Mouse (Mus musculus) thymus, postnatal 25 days (tissue): ENCODE results near the gene Uqcr10.

Experiments used
- DNase-seq: peaks from one replicate; pipeline ENCODE4 v3.0.0; 2022

Uqcr10 gene

GRCm38 (mm10) chr11:4671736-4672135, 32.4 kb downstream of the Uqcr10 start:
- no peak for DNase-seq

- no peak for DNase-seq
Measured at GRCm38 (mm10) chr11:4662496-4662878, 41.7 kb downstream of the Uqcr10 start.

- no peak for DNase-seq
Measured at GRCm38 (mm10) chr11:4661871-4662495, 42.2 kb downstream of the Uqcr10 start.

DNA sequence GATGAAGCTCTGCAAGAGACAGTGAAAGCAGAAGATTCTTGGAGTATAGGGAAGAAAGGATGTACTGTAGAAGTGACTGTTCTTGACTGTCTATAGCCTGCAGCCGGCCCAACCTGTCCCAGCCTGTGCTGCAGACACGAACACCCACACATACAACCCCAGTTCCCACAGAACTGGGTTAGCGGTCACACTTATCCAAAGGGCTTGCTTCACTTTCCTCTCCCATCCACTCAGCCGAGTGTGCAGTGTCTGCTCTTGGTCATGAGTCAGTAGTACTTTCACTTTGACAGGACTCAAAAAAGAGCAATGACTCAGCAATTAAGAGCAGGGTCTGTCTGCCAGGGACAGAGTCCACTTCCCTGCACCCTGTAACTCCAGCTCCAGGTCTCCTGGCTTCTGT, 42.8 kb downstream of the Uqcr10 start:
- no peak for DNase-seq

DNA sequence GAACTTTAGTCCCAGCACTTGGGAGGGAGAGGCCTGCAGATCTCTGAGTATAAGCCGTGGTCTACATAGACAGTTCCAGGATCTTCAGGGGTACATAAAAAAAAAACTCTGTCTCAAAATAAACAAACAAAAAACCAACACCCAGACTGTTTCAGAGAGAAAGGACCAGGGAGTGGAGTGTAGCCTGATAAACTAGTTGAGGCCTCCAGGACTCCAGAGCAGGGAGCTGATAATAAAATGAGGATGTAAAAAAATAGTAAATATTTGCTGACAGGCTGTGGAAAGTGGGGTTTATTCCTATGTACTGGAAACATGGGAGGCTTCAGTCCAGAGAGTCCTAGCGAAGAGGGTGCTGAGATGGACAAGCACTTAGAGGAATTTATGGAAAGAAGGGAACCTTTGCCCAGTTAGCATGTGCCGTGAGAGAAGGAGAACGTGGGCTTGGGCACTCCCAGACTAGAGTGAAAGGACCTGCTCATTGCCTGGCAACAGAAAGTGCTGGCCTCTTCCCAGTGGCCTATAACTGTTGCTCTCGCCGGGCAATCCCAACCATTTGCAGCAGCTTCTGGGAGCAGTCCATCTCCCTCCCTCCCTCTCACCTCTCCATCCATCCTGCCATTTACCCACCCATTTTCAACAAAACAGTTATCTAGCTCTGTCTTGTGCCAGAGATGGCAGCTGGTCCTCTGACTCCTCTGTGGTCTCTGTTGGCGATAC, 43.7 kb downstream of the Uqcr10 start:
- no peak for DNase-seq

DNA sequence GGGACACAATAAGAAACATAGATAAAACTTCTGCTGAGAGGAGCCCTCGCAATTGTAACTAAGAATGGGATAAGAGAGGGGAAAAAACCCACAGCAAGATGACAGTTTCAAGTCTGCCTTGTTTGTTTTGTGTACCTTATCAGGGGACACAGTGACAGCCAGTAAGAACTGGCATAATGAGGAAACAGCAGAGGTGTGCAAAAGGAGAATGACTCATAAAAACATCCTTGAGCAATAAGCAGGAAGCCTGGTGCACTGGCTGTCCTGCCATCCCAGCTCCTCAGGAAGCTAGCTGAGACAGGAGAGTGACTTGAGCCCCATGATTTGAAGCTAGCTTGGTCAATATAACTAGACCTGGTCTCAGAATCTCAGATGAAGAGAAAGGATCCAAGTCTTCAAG, 44.3 kb downstream of the Uqcr10 start:
- no peak for DNase-seq
